Mouse (Mus musculus) CH12.LX (cell line): ENCODE results near the gene Dnaja3.

Experiments used
- CHD1 ChIP-seq: IDR thresholded peaks from 2 replicates; pipeline ENCODE4 v1.6.1; 2012; ENCODE audit warnings: low read depth, low read length, improper control_type of control experiment, inconsistent platforms
- CTCF ChIP-seq, 2 experiments: IDR thresholded peaks in 1 of 2; conservative IDR thresholded peaks in 1 of 2; 2 replicates each; pipeline ENCODE4 v1.5.1; 2011 to 2012; ENCODE audit warnings: low read depth in 2 of 2, low read length in 2 of 2, improper control_type of control experiment in 1 of 2, inconsistent platforms in 1 of 2, mild to moderate bottlenecking in 1 of 2, moderate library complexity in 1 of 2
- EP300 ChIP-seq: IDR thresholded peaks from 2 replicates; pipeline ENCODE4 v1.6.1; 2011; ENCODE audit warnings: low read length, improper control_type of control experiment
- JUND ChIP-seq: conservative IDR thresholded peaks from 2 replicates; pipeline ENCODE4 v1.6.1; 2011; ENCODE audit warnings: low read depth, low read length, improper control_type of control experiment
- POLR2A ChIP-seq: IDR thresholded peaks from 2 replicates; pipeline ENCODE4 v1.6.1; 2011; ENCODE audit warnings: low read depth, mild to moderate bottlenecking, improper control_type of control experiment, low read length
- TCF12 ChIP-seq: IDR thresholded peaks from 2 replicates; pipeline ENCODE4 v1.6.1; 2014; ENCODE audit warnings: low read depth, mild to moderate bottlenecking, inconsistent platforms, low read length, improper control_type of control experiment

GRCm38 (mm10) chr16:4638891-4639390 is 848 bp upstream of the Dnaja3 start:
- TF ChIP-seq POLR2A, result no peak
- no peak for TF ChIP-seq CTCF (conservative IDR thresholded peaks at IDR 0.05 in 1 of 2, IDR thresholded peaks at IDR 0.05 in 1 of 2; ENCODE audit: low read depth in 2 of 2, low read length in 2 of 2)
- TF ChIP-seq TCF12, result no peak
- no peak for TF ChIP-seq EP300
- no peak for TF ChIP-seq JUND
- TF ChIP-seq CHD1, result no peak
